Mouse (Mus musculus): Measurements from ENCODE around the gene Gimap5. TPM values are rescaled to one million over a fixed set of nuclear protein-coding genes. Genes with fewer than 3 reads are reported as not detected.

Gene Gimap5
- 147 TPM for total RNA-seq (2023)

GRCm38 (mm10) chr6:48745959-48746889 is at the start of gene Gimap5:
Gene Gimap5 (plus strand): TSS chr6:48746197.

GRCm38 (mm10) chr6:48718455-48718854 is 27.5 kb upstream of the Gimap5 start, which contains the start of the genes Gm28053 and Gimap7:
Gene Gm28053 (plus strand): TSS chr6:48718607.
Gene Gimap7 (plus strand): TSS chr6:48718621.

GRCm38 (mm10) chr6:48738961-48739779 is 6.8 kb upstream of the Gimap5 start, which contains the start of gene Gimap1:
Gene Gimap1 (plus strand): TSS chr6:48739054.

GRCm38 (mm10) chr6:48770696-48771095 is 24.7 kb downstream of the Gimap5 start, which contains the start of gene Gimap3:
Gene Gimap3 (minus strand): TSS chr6:48770851.

Other genes starting within 250 kb of the Gimap5 start
- gene Atp6v0e2, start 208.6 kb upstream of the Gimap5 start, total RNA-seq (2023) = 2.7 TPM
- gene Lrrc61, start 191.4 kb upstream of the Gimap5 start, total RNA-seq (2023) = 46.1 TPM
- gene Rarres2, start 173.4 kb upstream of the Gimap5 start, total RNA-seq (2023) = 13.6 TPM
- gene Gm45021, start 156.6 kb upstream of the Gimap5 start, total RNA-seq (2023) = not detected
- 2.5 TPM for gene Repin1, start 152.3 kb upstream of the Gimap5 start, total RNA-seq (2023)
- 2.7 TPM for gene Gm44965, start 152.3 kb upstream of the Gimap5 start, total RNA-seq (2023)
- 7.6 TPM for gene Zfp775, start 144.1 kb upstream of the Gimap5 start, total RNA-seq (2023)
- 1.7 TPM for gene AI854703, start 119.4 kb upstream of the Gimap5 start, total RNA-seq (2023)
- 136 TPM for gene Gimap8, start 99.0 kb upstream of the Gimap5 start, total RNA-seq (2023)
- gene Gimap9, start 70.1 kb upstream of the Gimap5 start, total RNA-seq (2023) = 218 TPM
- gene Gimap4, start 61.6 kb upstream of the Gimap5 start, total RNA-seq (2023) = 370 TPM
- 2,141 TPM for gene Gimap6, start 38.0 kb upstream of the Gimap5 start, total RNA-seq (2023)
- 19.3 TPM for gene Gm28053, start 27.6 kb upstream of the Gimap5 start, total RNA-seq (2023)
- gene Gimap7, start 27.6 kb upstream of the Gimap5 start, total RNA-seq (2023) = 37.7 TPM
- 153 TPM for gene Gimap1, start 7.1 kb upstream of the Gimap5 start, total RNA-seq (2023)
- 591 TPM for gene Gimap3, start 24.7 kb downstream of the Gimap5 start, total RNA-seq (2023)
- gene Tmem176a, start 94.7 kb downstream of the Gimap5 start, total RNA-seq (2023) = 6.3 TPM
- gene Tmem176b, start 95.3 kb downstream of the Gimap5 start, total RNA-seq (2023) = 10.0 TPM
- not detected for gene Aoc1, start 126.7 kb downstream of the Gimap5 start, total RNA-seq (2023)
- gene 1600015I10Rik, start 183.7 kb downstream of the Gimap5 start, total RNA-seq (2023) = not detected
- gene Doxl2, start 228.8 kb downstream of the Gimap5 start, total RNA-seq (2023) = not detected
- not detected for gene Svs1, start 240.7 kb downstream of the Gimap5 start, total RNA-seq (2023)